In genomic region chr6:135011734-135012116, GRCm38 (mm10) we compare ENCODE assay signal across 8 mouse cellular contexts. TPM values are rescaled to one million over a fixed set of nuclear protein-coding genes. Genes with fewer than 3 reads are reported as not detected.
A peak's percentile ranks its signal among the peaks of the same experiment; 100 is the strongest.
DNase-seq lines count a peak whose midpoint lies in the region; ATAC-seq and TF ChIP-seq lines count a peak whose summit lies in the region.

No protein-coding gene starts in this region.

- DNase-seq in lung, postnatal 0 days (ENCODE audit: low spot score), result no peak
- no peak for DNase-seq in lung, postnatal 25 days (ENCODE audit: low spot score)
- no peak for DNase-seq in limb, embryonic 14.5 days (ENCODE audit: low spot score)
- DNase-seq in adrenal gland, postnatal 25 days, result no peak
- no peak for DNase-seq in embryo, embryonic 10 days (ENCODE audit: low spot score)
- DNase-seq in right cerebral cortex, postnatal 10 days (ENCODE audit: low spot score in 2 of 2), result no peak

- no peaks in the 10 kb centered on the region for H3K27me3 ChIP-seq in lung, postnatal 0 days (replicated peaks; ENCODE audit: insufficient read depth, low read length)
- no peaks in the 10 kb centered on the region for H3K27me3 ChIP-seq in limb, embryonic 14.5 days (ENCODE audit: control insufficient read depth, insufficient read depth, low read length)
- no peaks in the 10 kb centered on the region for H3K27me3 ChIP-seq in small intestine, adult 2 months (ENCODE audit: control insufficient read depth, insufficient read depth, low read length)

- H3K4me1 ChIP-seq in lung, postnatal 0 days (ENCODE audit: insufficient read depth, low read depth, low read length), result peaks cover 3% of the 10 kb centered on the region
- peaks cover 6% of the 10 kb centered on the region for H3K4me1 ChIP-seq in limb, embryonic 14.5 days (ENCODE audit: control insufficient read depth, insufficient read depth, low read length)
- peaks cover 2% of the 10 kb centered on the region; the same call in 1 of the 2 replicates for H3K4me1 ChIP-seq in small intestine, adult 2 months (ENCODE audit: control insufficient read depth, insufficient read depth, insufficient read length, low read length)

- peaks cover 23% of the 10 kb centered on the region for H3K36me3 ChIP-seq in lung, postnatal 0 days (ENCODE audit: insufficient read depth, low read length)
- peaks cover 32% of the 10 kb centered on the region for H3K36me3 ChIP-seq in limb, embryonic 14.5 days (ENCODE audit: control insufficient read depth, insufficient read depth, low read length)
- peaks cover 28% of the 10 kb centered on the region for H3K36me3 ChIP-seq in small intestine, adult 2 months (ENCODE audit: control insufficient read depth, insufficient read depth, low read length)

- H3K4me3 ChIP-seq in lung, postnatal 0 days (ENCODE audit: low read depth, low read length), result peak overlapping the region; percentile 66
- peak overlapping the region; percentile 86 for H3K4me3 ChIP-seq in limb, embryonic 14.5 days (replicated peaks; ENCODE audit: low read length)
- peak overlapping the region; percentile 83 for H3K4me3 ChIP-seq in small intestine, adult 2 months (ENCODE audit: low read depth, low read length)

- peak overlapping the region; percentile 67 for H3K4me2 ChIP-seq in lung, postnatal 0 days (replicated peaks; ENCODE audit: low read depth, low read length)
- peak overlapping the region; percentile 80 for H3K4me2 ChIP-seq in limb, embryonic 14.5 days (replicated peaks; ENCODE audit: low read depth, low read length, severe bottlenecking)

- ATAC-seq in lung, postnatal 0 days, result peak; percentile 34
- ATAC-seq in erythroid progenitor cell, adult 5-6 weeks (replicated peaks; ENCODE audit: low FRiP score, poor library complexity, severe bottlenecking), result peak; percentile 52
- peak; percentile 7; the same call in 1 of the 2 replicates for ATAC-seq in limb, embryonic 14.5 days (ENCODE audit: low FRiP score, low read depth)

- no peak for TF ChIP-seq EP300 in lung, postnatal 0 days (IDR thresholded peaks at IDR 0.05)

- H3K9ac ChIP-seq in lung, postnatal 0 days (replicated peaks; ENCODE audit: low read depth), result peak overlapping the region; percentile 77
- H3K9ac ChIP-seq in limb, embryonic 14.5 days (ENCODE audit: low read depth, low read length, severe bottlenecking), result peak overlapping the region; percentile 79

- no peak for TF ChIP-seq POLR2A in limb, embryonic 14.5 days (IDR thresholded peaks at IDR 0.05; ENCODE audit: borderline replicate concordance, extremely low read depth, insufficient read depth, insufficient read length)
- no peak for TF ChIP-seq POLR2A in small intestine, adult 2 months (IDR thresholded peaks at IDR 0.05; ENCODE audit: low read depth, low read length)

- no peaks in the 10 kb centered on the region for H3K9me3 ChIP-seq in lung, postnatal 0 days (ENCODE audit: low read length)
- no peaks in the 10 kb centered on the region for H3K9me3 ChIP-seq in limb, embryonic 14.5 days (ENCODE audit: control insufficient read depth, low read length)

- no peak for TF ChIP-seq CTCF in lung, postnatal 0 days (IDR thresholded peaks at IDR 0.05)
- no peak for TF ChIP-seq CTCF in small intestine, adult 2 months (IDR thresholded peaks at IDR 0.05; ENCODE audit: extremely low read depth, insufficient read length, insufficient replicate concordance, low read depth, low read length)

- WGBS in lung, postnatal 0 days, result under 1% methylated on average over 14 of the region's 14 CpGs
- 2% methylated on average over 14 of the region's 14 CpGs for WGBS in limb, embryonic 14.5 days
- WGBS in small intestine, adult 2 months, result under 1% methylated on average over 14 of the region's 14 CpGs

- H3K27ac ChIP-seq in lung, postnatal 0 days (ENCODE audit: low read length), result peak overlapping the region; percentile 48; the same call in 1 of the 2 replicates
- no peak overlapping the region for H3K27ac ChIP-seq in limb, embryonic 14.5 days (replicated peaks; ENCODE audit: low read depth, low read length)
- no peak overlapping the region for H3K27ac ChIP-seq in small intestine, adult 2 months (ENCODE audit: insufficient read depth, low read depth, low read length)

RNA-seq across cellular contexts. Expression of gene Ddx47, which starts 0.3 kb away (rescaled TPM):
- polyA plus RNA-seq in lung, postnatal 0 days (2015; fragmentation: Nextera tagmentation; extraction: Ambion mirVana), result 91.6 and 97.1 TPM in 2 replicates
- 31.7 and 44.0 TPM in 2 replicates for total RNA-seq in erythroid progenitor cell, adult 5-6 weeks (2015; ENCODE audit: low replicate concordance)
- total RNA-seq in erythroid progenitor cell, adult 5-6 weeks (2017; ENCODE audit: low replicate concordance), result 35.2 and 49.3 TPM in 2 replicates
- 93.9 and 104 TPM in 2 replicates for polyA plus RNA-seq in limb, embryonic 14.5 days (2012; rRNA removed)
- 97.6 and 107 TPM in 2 replicates for polyA plus RNA-seq in limb, embryonic 14.5 days (2014; fragmentation: Nextera tagmentation; extraction: Ambion mirVana)
- polyA plus RNA-seq in small intestine, adult 2 months (2012; rRNA removed), result 9.5 and 20.2 TPM in 2 replicates
- 62.2 and 75.9 TPM in 2 replicates for total RNA-seq in adrenal gland, postnatal 25 days (2021)

RNA-seq across cellular contexts. Expression of gene Apold1, which starts 30.2 kb away (rescaled TPM):
- 3.5 and 4.2 TPM in 2 replicates for polyA plus RNA-seq in lung, postnatal 0 days (2015; fragmentation: Nextera tagmentation; extraction: Ambion mirVana)
- total RNA-seq in erythroid progenitor cell, adult 5-6 weeks (2015; ENCODE audit: low replicate concordance), result 8.8 and 11.5 TPM in 2 replicates
- 16.0 and 17.9 TPM in 2 replicates for total RNA-seq in erythroid progenitor cell, adult 5-6 weeks (2017; ENCODE audit: low replicate concordance)
- 2.7 and 3.4 TPM in 2 replicates for polyA plus RNA-seq in limb, embryonic 14.5 days (2012; rRNA removed)
- 4.8 and 4.9 TPM in 2 replicates for polyA plus RNA-seq in limb, embryonic 14.5 days (2014; fragmentation: Nextera tagmentation; extraction: Ambion mirVana)
- polyA plus RNA-seq in small intestine, adult 2 months (2012; rRNA removed), result 0.43 and 0.63 TPM in 2 replicates
- total RNA-seq in adrenal gland, postnatal 25 days (2021), result 3.6 and 4.8 TPM in 2 replicates

RNA-seq across cellular contexts. Expression of gene Gprc5a, which starts 53.7 kb away (rescaled TPM):
- polyA plus RNA-seq in lung, postnatal 0 days (2015; fragmentation: Nextera tagmentation; extraction: Ambion mirVana), result 601 and 607 TPM in 2 replicates
- not detected in 2 replicates for total RNA-seq in erythroid progenitor cell, adult 5-6 weeks (2015; ENCODE audit: low replicate concordance)
- not detected in 2 replicates for total RNA-seq in erythroid progenitor cell, adult 5-6 weeks (2017; ENCODE audit: low replicate concordance)
- polyA plus RNA-seq in limb, embryonic 14.5 days (2012; rRNA removed), result 2.7 and 2.8 TPM in 2 replicates
- 3.8 and 4.7 TPM in 2 replicates for polyA plus RNA-seq in limb, embryonic 14.5 days (2014; fragmentation: Nextera tagmentation; extraction: Ambion mirVana)
- 17.4 and 73.7 TPM in 2 replicates for polyA plus RNA-seq in small intestine, adult 2 months (2012; rRNA removed)
- 0.33 and 0.71 TPM in 2 replicates for total RNA-seq in adrenal gland, postnatal 25 days (2021)
